Mouse (Mus musculus): ENCODE results near the gene Pop7. TPM values are rescaled to one million over a fixed set of nuclear protein-coding genes. Genes with fewer than 3 reads are reported as not detected.

Pop7 gene
- polyA plus RNA-seq, 1 experiment from 2014 or later = 33.4 TPM

GRCm38 (mm10) chr5:137487616-137488015 is 14.7 kb downstream of the Pop7 start:
- Histone ChIP-seq H3K36me3 (replicated peaks) (no peaks in the 10 kb centered on the region), H3K27me3 (peaks cover 48% of the 10 kb centered on the region), H3K4me1 (replicated peaks) (no peaks in the 10 kb centered on the region), H3K9me3 (replicated peaks) (no peaks in the 10 kb centered on the region), H3K4me2 (no peak overlapping the region), H3K27ac (replicated peaks) (no peak overlapping the region), H3K4me3 (replicated peaks) (no peak overlapping the region), H3K9ac (no peak overlapping the region)
- 63% methylated on average over 7 of the region's 7 CpGs for WGBS (ENCODE audit: insufficient replicate concordance)
- ATAC-seq (ENCODE audit: insufficient read depth) = no peak

GRCm38 (mm10) chr5:137485851-137486155 is 16.5 kb downstream of the Pop7 start:
- ATAC-seq (ENCODE audit: insufficient read depth) = no peak

GRCm38 (mm10) chr5:137485071-137485850 is 17.1 kb downstream of the Pop7 start:
- peak overlapping the region; percentile 46 for H3K4me3 ChIP-seq (replicated peaks)
- 19% methylated on average over 30 of the region's 30 CpGs for WGBS (ENCODE audit: insufficient replicate concordance)
- no peaks in the 10 kb centered on the region for H3K36me3 ChIP-seq (replicated peaks)
- peak overlapping the region; percentile 47 for H3K4me2 ChIP-seq
- no peaks in the 10 kb centered on the region for H3K9me3 ChIP-seq (replicated peaks)
- H3K27ac ChIP-seq (replicated peaks) = no peak overlapping the region
- no peak for ATAC-seq (ENCODE audit: insufficient read depth)
- H3K9ac ChIP-seq = no peak overlapping the region
- H3K27me3 ChIP-seq = peaks cover 48% of the 10 kb centered on the region
- H3K4me1 ChIP-seq (replicated peaks) = no peaks in the 10 kb centered on the region

More at GRCm38 (mm10) chr5:137485851-137486155, 16.5 kb downstream of the Pop7 start:
- Histone ChIP-seq H3K9me3 (replicated peaks) (no peaks in the 10 kb centered on the region), H3K4me3 (replicated peaks) (peak overlapping the region; percentile 46), H3K4me2 (peak overlapping the region; percentile 47), H3K9ac (no peak overlapping the region), H3K27ac (replicated peaks) (no peak overlapping the region), H3K36me3 (replicated peaks) (no peaks in the 10 kb centered on the region), H3K4me1 (replicated peaks) (no peaks in the 10 kb centered on the region), H3K27me3 (peaks cover 48% of the 10 kb centered on the region)
- WGBS (ENCODE audit: insufficient replicate concordance) = 5% methylated on average over 17 of the region's 17 CpGs

GRCm38 (mm10) chr5:137481897-137482296 is 20.4 kb downstream of the Pop7 start:
- WGBS (ENCODE audit: insufficient replicate concordance) = 37% methylated on average over 8 of the region's 8 CpGs

GRCm38 (mm10) chr5:137481138-137481537 is 21.2 kb downstream of the Pop7 start:
- Histone ChIP-seq H3K9me3 (replicated peaks) (no peaks in the 10 kb centered on the region), H3K4me1 (replicated peaks) (no peaks in the 10 kb centered on the region), H3K4me3 (replicated peaks) (no peak overlapping the region), H3K36me3 (replicated peaks) (no peaks in the 10 kb centered on the region), H3K27ac (replicated peaks) (0 out of 2 replicates have a peak overlapping the region, but pooled peaks have one; percentile 67), H3K27me3 (peaks cover 36% of the 10 kb centered on the region), H3K4me2 (no peak overlapping the region), H3K9ac (no peak overlapping the region)
- ATAC-seq (ENCODE audit: insufficient read depth) = no peak

More at GRCm38 (mm10) chr5:137481897-137482296, 20.4 kb downstream of the Pop7 start:
- Histone ChIP-seq H3K4me3 (replicated peaks) (no peak overlapping the region), H3K36me3 (replicated peaks) (no peaks in the 10 kb centered on the region), H3K27me3 (peaks cover 43% of the 10 kb centered on the region), H3K27ac (replicated peaks) (peak overlapping the region; percentile 67), H3K9ac (no peak overlapping the region), H3K9me3 (replicated peaks) (no peaks in the 10 kb centered on the region), H3K4me1 (replicated peaks) (no peaks in the 10 kb centered on the region), H3K4me2 (no peak overlapping the region; the same call in 1 of the 2 replicates)
- peak; percentile 78 for ATAC-seq (ENCODE audit: insufficient read depth)

- H3K4me2 ChIP-seq = no peak within 1 kb of the TSS
- no peaks in the 10 kb centered on the region for H3K4me1 ChIP-seq (replicated peaks)
- no peaks in the 10 kb centered on the region for H3K9me3 ChIP-seq (replicated peaks)
- H3K9ac ChIP-seq = no peak within 1 kb of the TSS
- H3K27ac ChIP-seq (replicated peaks) = no peak within 1 kb of the TSS
- no peak for ATAC-seq (ENCODE audit: insufficient read depth)
- H3K36me3 ChIP-seq (replicated peaks) = no peaks in the 10 kb centered on the region
- no peak within 1 kb of the TSS for H3K4me3 ChIP-seq (replicated peaks)
- peaks cover 2% of the 10 kb centered on the region; the same call in 1 of the 2 replicates for H3K27me3 ChIP-seq
- WGBS (ENCODE audit: insufficient replicate concordance) = 68% methylated on average over 5 of the region's 5 CpGs
Measured at GRCm38 (mm10) chr5:137476964-137477363, 25.4 kb downstream of the Pop7 start, which contains the start of gene Zan. Gene Zan, minus strand, starts transcription at chr5:137477064.

GRCm38 (mm10) chr5:137474351-137474750 is 28.0 kb downstream of the Pop7 start:
- no peak overlapping the region for H3K27ac ChIP-seq (replicated peaks)
- H3K4me2 ChIP-seq = no peak overlapping the region
- H3K36me3 ChIP-seq (replicated peaks) = no peaks in the 10 kb centered on the region
- no peak for ATAC-seq (ENCODE audit: insufficient read depth)
- no peaks in the 10 kb centered on the region for H3K4me1 ChIP-seq (replicated peaks)
- H3K9me3 ChIP-seq (replicated peaks) = no peaks in the 10 kb centered on the region
- WGBS (ENCODE audit: insufficient replicate concordance) = 24% methylated on average over 2 of the region's 2 CpGs
- H3K27me3 ChIP-seq = no peaks in the 10 kb centered on the region; the same call in 1 of the 2 replicates
- no peak overlapping the region for H3K4me3 ChIP-seq (replicated peaks)
- H3K9ac ChIP-seq = no peak overlapping the region

GRCm38 (mm10) chr5:137472252-137472904 is 29.9 kb downstream of the Pop7 start:
- H3K9ac ChIP-seq = no peak overlapping the region
- H3K9me3 ChIP-seq (replicated peaks) = no peaks in the 10 kb centered on the region
- H3K4me3 ChIP-seq (replicated peaks) = no peak overlapping the region
- peak; percentile 22; the same call in 1 of the 2 replicates for ATAC-seq (ENCODE audit: insufficient read depth)
- H3K36me3 ChIP-seq (replicated peaks) = no peaks in the 10 kb centered on the region
- 31% methylated on average over 5 of the region's 5 CpGs for WGBS (ENCODE audit: insufficient replicate concordance)
- no peaks in the 10 kb centered on the region; the same call in 1 of the 2 replicates for H3K27me3 ChIP-seq
- no peak overlapping the region for H3K4me2 ChIP-seq
- no peaks in the 10 kb centered on the region for H3K4me1 ChIP-seq (replicated peaks)
- H3K27ac ChIP-seq (replicated peaks) = no peak overlapping the region

- WGBS (ENCODE audit: insufficient replicate concordance) = 79% methylated on average over 6 of the region's 6 CpGs
- H3K36me3 ChIP-seq (replicated peaks) = no peaks in the 10 kb centered on the region
- ATAC-seq (ENCODE audit: insufficient read depth) = no peak
- H3K4me3 ChIP-seq (replicated peaks) = no peak overlapping the region
- no peak overlapping the region for H3K27ac ChIP-seq (replicated peaks)
- no peak overlapping the region for H3K4me2 ChIP-seq
- H3K9me3 ChIP-seq (replicated peaks) = no peaks in the 10 kb centered on the region
- H3K4me1 ChIP-seq (replicated peaks) = no peaks in the 10 kb centered on the region
- no peak overlapping the region for H3K9ac ChIP-seq
- no peaks in the 10 kb centered on the region; the same call in 1 of the 2 replicates for H3K27me3 ChIP-seq
Measured at GRCm38 (mm10) chr5:137466946-137467345, 35.4 kb downstream of the Pop7 start.

GRCm38 (mm10) chr5:137465049-137465448 is 37.3 kb downstream of the Pop7 start:
- 42% methylated on average over 3 of the region's 3 CpGs for WGBS (ENCODE audit: insufficient replicate concordance)
- H3K4me1 ChIP-seq (replicated peaks) = no peaks in the 10 kb centered on the region
- no peak overlapping the region for H3K4me2 ChIP-seq
- H3K4me3 ChIP-seq (replicated peaks) = no peak overlapping the region
- H3K27me3 ChIP-seq = no peaks in the 10 kb centered on the region
- no peak overlapping the region for H3K9ac ChIP-seq
- no peak for ATAC-seq (ENCODE audit: insufficient read depth)
- H3K9me3 ChIP-seq (replicated peaks) = no peaks in the 10 kb centered on the region
- H3K27ac ChIP-seq (replicated peaks) = no peak overlapping the region
- no peaks in the 10 kb centered on the region for H3K36me3 ChIP-seq (replicated peaks)

- Histone ChIP-seq H3K9ac (no peak overlapping the region), H3K4me1 (replicated peaks) (no peaks in the 10 kb centered on the region), H3K27me3 (no peaks in the 10 kb centered on the region), H3K27ac (replicated peaks) (no peak overlapping the region), H3K36me3 (replicated peaks) (no peaks in the 10 kb centered on the region), H3K4me2 (no peak overlapping the region), H3K9me3 (replicated peaks) (no peaks in the 10 kb centered on the region), H3K4me3 (replicated peaks) (no peak overlapping the region)
- 39% methylated on average over 7 of the region's 7 CpGs for WGBS (ENCODE audit: insufficient replicate concordance)
- ATAC-seq (ENCODE audit: insufficient read depth) = peak; percentile 77
Measured at GRCm38 (mm10) chr5:137455866-137456591, 46.3 kb downstream of the Pop7 start.

Data from liver, embryonic 15.5 days (tissue).